Mouse (Mus musculus) testis, postnatal 14 days (tissue): ENCODE results near the gene Miip.

Experiments
- DNase-seq: peaks from one replicate; pipeline ENCODE4 v3.0.0; 2021; ENCODE audit warnings: low spot score

Miip gene

GRCm38 (mm10) chr4:147868450-147869031, at the start of gene Miip, which contains the start of gene Fv1:
TSS of gene Miip (minus strand) at chr4:147868816.
TSS of gene Fv1 (plus strand) at chr4:147868979.
- peak; percentile 94 for DNase-seq

GRCm38 (mm10) chr4:147909486-147909885, 40.9 kb upstream of the Miip start:
- DNase-seq = no peak

- no peak for DNase-seq
Measured at GRCm38 (mm10) chr4:147906230-147906629, 37.6 kb upstream of the Miip start.

- no peak for DNase-seq
Measured at GRCm38 (mm10) chr4:147905090-147905659, 36.6 kb upstream of the Miip start.

GRCm38 (mm10) chr4:147904313-147905089, 35.9 kb upstream of the Miip start, which contains the start of gene Mfn2:
TSS of gene Mfn2 (minus strand) at chr4:147904704.
- peak; percentile 89 for DNase-seq

- no peak for DNase-seq
Measured at GRCm38 (mm10) chr4:147903601-147904000, 35.0 kb upstream of the Miip start.

- DNase-seq = no peak
Measured at GRCm38 (mm10) chr4:147902906-147903500, 34.4 kb upstream of the Miip start.

GRCm38 (mm10) chr4:147900452-147900851, 31.8 kb upstream of the Miip start:
- DNase-seq = no peak

- DNase-seq = no peak
Measured at GRCm38 (mm10) chr4:147897348-147897747, 28.7 kb upstream of the Miip start.

- DNase-seq = no peak
Measured at GRCm38 (mm10) chr4:147896411-147896810, 27.8 kb upstream of the Miip start.

- DNase-seq = no peak
Measured at GRCm38 (mm10) chr4:147895815-147896330, 27.3 kb upstream of the Miip start.

- no peak for DNase-seq
Measured at GRCm38 (mm10) chr4:147890341-147890740, 21.7 kb upstream of the Miip start.

- DNase-seq = no peak
Measured at GRCm38 (mm10) chr4:147888237-147888636, 19.6 kb upstream of the Miip start.

GRCm38 (mm10) chr4:147887277-147887676, 18.7 kb upstream of the Miip start:
- no peak for DNase-seq

GRCm38 (mm10) chr4:147886158-147886557, 17.5 kb upstream of the Miip start:
- DNase-seq = no peak

- no peak for DNase-seq
Measured at GRCm38 (mm10) chr4:147884138-147884537, 15.5 kb upstream of the Miip start.

GRCm38 (mm10) chr4:147883041-147883440, 14.4 kb upstream of the Miip start:
- no peak for DNase-seq

- DNase-seq = no peak
Measured at GRCm38 (mm10) chr4:147881792-147882191, 13.2 kb upstream of the Miip start.

GRCm38 (mm10) chr4:147879865-147880264, 11.2 kb upstream of the Miip start:
- no peak for DNase-seq

GRCm38 (mm10) chr4:147879456-147879855, 10.8 kb upstream of the Miip start:
- DNase-seq = no peak

GRCm38 (mm10) chr4:147878537-147878936, 9.9 kb upstream of the Miip start:
- no peak for DNase-seq

GRCm38 (mm10) chr4:147875852-147876575, 7.4 kb upstream of the Miip start:
- DNase-seq = no peak
